Mouse (Mus musculus): Measurements from ENCODE around the gene Sgce. TPM values are rescaled to one million over a fixed set of nuclear protein-coding genes. Genes with fewer than 3 reads are reported as not detected.

Gene Sgce
- total and polyA plus RNA-seq, 3 experiments: not detected

DNA sequence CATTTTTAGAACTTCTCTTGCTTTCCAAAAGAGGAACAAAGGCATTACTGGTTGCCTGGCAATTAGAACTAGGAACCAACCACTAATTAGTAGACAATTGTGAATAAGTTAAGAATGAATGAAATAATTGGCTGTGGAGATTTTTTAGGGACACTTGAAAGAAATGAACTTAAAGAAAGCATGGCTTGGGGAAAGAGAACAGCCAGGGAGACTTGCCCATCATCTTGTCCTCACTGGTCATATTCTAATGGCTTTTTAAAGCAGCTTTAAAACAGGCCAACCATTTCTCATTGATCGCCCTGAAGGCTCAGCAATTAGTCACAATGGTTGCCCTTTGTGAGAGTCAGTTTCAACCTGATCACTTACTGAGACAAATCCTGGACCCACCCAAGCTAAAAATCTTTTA, 69.6 kb downstream of the Sgce start:
- Histone ChIP-seq H3K36me3 (ENCODE audit: control insufficient read depth in 1 of 2, insufficient read depth in 2 of 2, low read length in 2 of 2) (no peaks in the 10 kb centered on the region), H3K27ac (ENCODE audit: control insufficient read depth, low read depth, low read length) (no peak overlapping the region), H3K4me3 (ENCODE audit: control insufficient read depth in 1 of 2, insufficient read depth in 1 of 2, low read depth in 2 of 2, low read length in 2 of 2) (no peak overlapping the region), H3K79me2 (ENCODE audit: control insufficient read depth, insufficient read depth, low read length, poor library complexity) (no peaks in the 10 kb centered on the region), H3K27me3 (ENCODE audit: control insufficient read depth in 1 of 2, insufficient read depth in 2 of 2, low read length in 2 of 2) (peaks cover 0 to 11% of the 10 kb centered on the region in 2 experiments; a peak in 3 of 4 replicates), H3K9ac (ENCODE audit: control insufficient read depth, low read depth, low read length, poor library complexity, severe bottlenecking) (no peak overlapping the region), H3K4me1 (ENCODE audit: control insufficient read depth in 1 of 2, insufficient read depth in 2 of 2, low read length in 2 of 2) (no peaks in the 10 kb centered on the region), H3K9me3 (replicated peaks; ENCODE audit: insufficient read depth, low read length) (no peaks in the 10 kb centered on the region)
- no peak for DNase-seq (ENCODE audit: low read depth, low spot score)
- TF ChIP-seq MXI1 (IDR thresholded peaks at IDR 0.05; ENCODE audit: low read depth, low read length) (no peak), POLR2A (IDR thresholded peaks at IDR 0.05; ENCODE audit: control insufficient read depth in 1 of 2, insufficient read depth in 1 of 2, low read depth in 1 of 2, low read length in 2 of 2, poor library complexity in 1 of 2) (no peak), ETS1 (IDR thresholded peaks at IDR 0.05; ENCODE audit: low read depth, low read length) (no peak), ZC3H11A (IDR thresholded peaks at IDR 0.05; ENCODE audit: low read depth, low read length) (no peak), MEF2A (IDR thresholded peaks at IDR 0.05; ENCODE audit: extremely low read depth, insufficient replicate concordance, low read depth, low read length, poor library complexity, severe bottlenecking) (no peak), TCF12 (IDR thresholded peaks at IDR 0.05; ENCODE audit: low read depth, low read length) (no peak), MYB (IDR thresholded peaks at IDR 0.05; ENCODE audit: low read depth, low read length) (no peak), MYC (IDR thresholded peaks at IDR 0.05; ENCODE audit: low read depth, low read length) (no peak), HCFC1 (IDR thresholded peaks at IDR 0.05; ENCODE audit: low read depth, low read length) (no peak), NRF1 (IDR thresholded peaks at IDR 0.05; ENCODE audit: insufficient read depth, low read depth, low read length, poor library complexity, severe bottlenecking) (no peak), POLR2AphosphoS2 (IDR thresholded peaks at IDR 0.05; ENCODE audit: low read length) (no peak), CHD2 (IDR thresholded peaks at IDR 0.05; ENCODE audit: low read length) (no peak), GABPA (IDR thresholded peaks at IDR 0.05; ENCODE audit: low read depth, low read length) (no peak), ZNF384 (IDR thresholded peaks at IDR 0.05; ENCODE audit: low read depth, low read length) (no peak), KAT2A (conservative IDR thresholded peaks at IDR 0.05; ENCODE audit: low read depth, low read length) (no peak)

DNA sequence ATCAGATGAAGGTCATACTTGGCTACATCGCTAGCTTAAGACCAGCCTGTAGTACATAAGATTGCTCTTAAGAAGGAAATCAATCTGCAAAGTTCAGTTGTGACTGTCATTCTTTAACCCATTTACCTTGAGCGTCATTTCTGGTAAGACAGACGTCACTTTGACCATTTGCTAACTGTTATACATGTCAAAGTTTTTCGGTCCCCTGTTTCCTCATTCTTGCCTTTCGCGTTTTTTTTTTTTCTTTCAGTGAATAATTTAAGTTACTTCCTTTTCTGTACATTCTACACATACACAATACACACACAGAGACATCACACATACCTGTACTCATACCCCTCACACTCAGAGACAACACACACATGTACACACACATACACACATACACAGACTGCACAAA, 81.9 kb downstream of the Sgce start:
- Histone ChIP-seq H3K4me1 (ENCODE audit: control insufficient read depth in 1 of 2, insufficient read depth in 2 of 2, low read length in 2 of 2) (peaks cover 0 to 3% of the 10 kb centered on the region in 2 experiments; a peak in 3 of 4 replicates), H3K4me3 (ENCODE audit: control insufficient read depth in 1 of 2, insufficient read depth in 1 of 2, low read depth in 2 of 2, low read length in 2 of 2) (no peak overlapping the region), H3K79me2 (ENCODE audit: control insufficient read depth, insufficient read depth, low read length, poor library complexity) (no peaks in the 10 kb centered on the region), H3K27ac (ENCODE audit: control insufficient read depth, low read depth, low read length) (no peak overlapping the region), H3K27me3 (ENCODE audit: control insufficient read depth in 1 of 2, insufficient read depth in 2 of 2, low read length in 2 of 2) (peaks cover 0 to 5% of the 10 kb centered on the region in 2 experiments; a peak in 3 of 4 replicates), H3K9ac (ENCODE audit: control insufficient read depth, low read depth, low read length, poor library complexity, severe bottlenecking) (no peak overlapping the region), H3K9me3 (replicated peaks; ENCODE audit: insufficient read depth, low read length) (no peaks in the 10 kb centered on the region), H3K36me3 (ENCODE audit: control insufficient read depth in 1 of 2, insufficient read depth in 2 of 2, low read length in 2 of 2) (peaks cover 0 to 4% of the 10 kb centered on the region in 2 experiments; a peak in 2 of 4 replicates)
- DNase-seq (ENCODE audit: low read depth, low spot score): no peak
- TF ChIP-seq UBTF (IDR thresholded peaks at IDR 0.05; ENCODE audit: borderline replicate concordance, insufficient read depth, low read depth, low read length): no peak
- TF ChIP-seq MYB (IDR thresholded peaks at IDR 0.05; ENCODE audit: low read depth, low read length): no peak
- TF ChIP-seq POLR2AphosphoS2 (IDR thresholded peaks at IDR 0.05; ENCODE audit: low read length): no peak
- no peak for TF ChIP-seq EP300 (IDR thresholded peaks at IDR 0.05; ENCODE audit: low read depth in 1 of 2, low read length in 2 of 2)
- no peak for TF ChIP-seq NRF1 (IDR thresholded peaks at IDR 0.05; ENCODE audit: insufficient read depth, low read depth, low read length, poor library complexity, severe bottlenecking)
- no peak for TF ChIP-seq SIN3A (IDR thresholded peaks at IDR 0.05; ENCODE audit: low read length)
- no peak for TF ChIP-seq TBP (IDR thresholded peaks at IDR 0.05; ENCODE audit: low read depth, low read length)
- no peak for TF ChIP-seq POLR2AphosphoS5 (IDR thresholded peaks at IDR 0.05; ENCODE audit: borderline replicate concordance, low read depth, low read length)
- TF ChIP-seq CTCF (IDR thresholded peaks at IDR 0.05 in 2 of 3, conservative IDR thresholded peaks at IDR 0.05 in 1 of 3; ENCODE audit: control insufficient read depth in 1 of 3, insufficient read depth in 1 of 3, low read depth in 2 of 3, low read length in 3 of 3, poor library complexity in 1 of 3, severe bottlenecking in 1 of 3): no peak
- TF ChIP-seq TAL1 (IDR thresholded peaks at IDR 0.05; ENCODE audit: low read length): no peak
- no peak for TF ChIP-seq ETS1 (IDR thresholded peaks at IDR 0.05; ENCODE audit: low read depth, low read length)
- no peak for TF ChIP-seq RCOR1 (IDR thresholded peaks at IDR 0.05; ENCODE audit: low read depth, low read length)
- no peak for TF ChIP-seq CHD1 (IDR thresholded peaks at IDR 0.05; ENCODE audit: low read depth, low read length)
- TF ChIP-seq MAX (IDR thresholded peaks at IDR 0.05; ENCODE audit: low read length): no peak
- TF ChIP-seq MAZ (IDR thresholded peaks at IDR 0.05; ENCODE audit: low read depth, low read length): no peak
- TF ChIP-seq ZNF384 (IDR thresholded peaks at IDR 0.05; ENCODE audit: low read depth, low read length): no peak
- no peak for TF ChIP-seq KAT2A (conservative IDR thresholded peaks at IDR 0.05; ENCODE audit: low read depth, low read length)
- TF ChIP-seq MAFK (IDR thresholded peaks at IDR 0.05; ENCODE audit: borderline replicate concordance, low read depth, low read length): no peak

Data from MEL (cell line).